Mouse (Mus musculus) 3T3-L1 (cell line): Measurements from ENCODE around the gene Sprtn.
A peak's percentile ranks its signal among the peaks of the same experiment; 100 is the strongest.

Experiments
- DNase-seq: peaks from one replicate; pipeline ENCODE4 v3.0.0-alpha.2; 2015; ENCODE audit warnings: low read depth, low spot score

Gene Sprtn

DNA sequence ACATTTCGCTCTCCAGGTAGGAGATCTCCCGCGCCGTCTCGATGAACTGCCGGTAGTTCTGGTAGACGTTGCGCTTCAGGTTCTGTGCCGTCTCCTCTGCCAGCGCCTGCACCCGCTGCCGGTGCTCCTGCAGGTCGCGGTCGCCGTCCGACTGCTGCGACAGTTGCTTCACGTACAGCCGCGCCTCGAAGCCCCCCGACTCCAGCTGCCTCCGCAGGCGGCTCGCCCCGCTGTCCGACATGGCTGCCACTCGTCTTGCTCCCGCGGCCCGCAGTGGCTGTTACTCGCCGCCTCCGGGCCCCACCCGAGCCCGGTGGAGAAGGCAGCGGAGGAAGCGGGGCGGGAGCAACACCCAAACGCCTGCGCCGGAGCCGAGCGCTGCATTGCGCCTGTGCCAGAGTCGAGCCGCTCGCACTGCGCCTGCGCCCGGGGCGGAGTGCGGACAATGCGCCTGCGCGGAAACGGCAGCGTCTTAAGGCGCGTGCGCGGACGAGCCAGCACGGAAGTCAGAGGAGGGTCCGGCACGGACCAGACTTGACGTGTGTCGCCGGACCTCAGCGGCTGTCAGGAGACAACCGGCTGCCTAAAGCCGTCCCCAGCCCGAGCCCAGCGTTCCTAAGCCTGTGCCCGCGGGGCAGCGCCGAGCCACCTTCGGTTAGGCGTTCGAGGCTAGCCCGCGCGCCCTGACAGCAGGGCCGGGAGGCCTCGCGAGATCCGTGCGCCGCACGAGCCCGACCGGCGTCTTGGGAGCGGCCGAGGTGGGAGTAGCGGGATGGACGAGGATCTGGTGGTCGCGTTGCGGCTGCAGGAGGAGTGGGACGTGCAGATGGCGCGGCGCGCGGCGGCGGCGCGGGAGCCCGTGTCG, at the start of gene Sprtn, which contains the start of gene Exoc8:
Sprtn (plus strand) TSS at position 501 of the 865 bp plus-strand sequence.
Exoc8 (minus strand) TSS at position 320 of the 865 bp plus-strand sequence.
- DNase-seq = peak; percentile 91

GRCm38 (mm10) chr8:124853511-124853910, 44.2 kb upstream of the Sprtn start:
- no peak for DNase-seq

- DNase-seq = peak; percentile 43
Measured at GRCm38 (mm10) chr8:124859466-124859865, 38.2 kb upstream of the Sprtn start.

- no peak for DNase-seq
Measured at GRCm38 (mm10) chr8:124860188-124860587, 37.5 kb upstream of the Sprtn start.

DNA sequence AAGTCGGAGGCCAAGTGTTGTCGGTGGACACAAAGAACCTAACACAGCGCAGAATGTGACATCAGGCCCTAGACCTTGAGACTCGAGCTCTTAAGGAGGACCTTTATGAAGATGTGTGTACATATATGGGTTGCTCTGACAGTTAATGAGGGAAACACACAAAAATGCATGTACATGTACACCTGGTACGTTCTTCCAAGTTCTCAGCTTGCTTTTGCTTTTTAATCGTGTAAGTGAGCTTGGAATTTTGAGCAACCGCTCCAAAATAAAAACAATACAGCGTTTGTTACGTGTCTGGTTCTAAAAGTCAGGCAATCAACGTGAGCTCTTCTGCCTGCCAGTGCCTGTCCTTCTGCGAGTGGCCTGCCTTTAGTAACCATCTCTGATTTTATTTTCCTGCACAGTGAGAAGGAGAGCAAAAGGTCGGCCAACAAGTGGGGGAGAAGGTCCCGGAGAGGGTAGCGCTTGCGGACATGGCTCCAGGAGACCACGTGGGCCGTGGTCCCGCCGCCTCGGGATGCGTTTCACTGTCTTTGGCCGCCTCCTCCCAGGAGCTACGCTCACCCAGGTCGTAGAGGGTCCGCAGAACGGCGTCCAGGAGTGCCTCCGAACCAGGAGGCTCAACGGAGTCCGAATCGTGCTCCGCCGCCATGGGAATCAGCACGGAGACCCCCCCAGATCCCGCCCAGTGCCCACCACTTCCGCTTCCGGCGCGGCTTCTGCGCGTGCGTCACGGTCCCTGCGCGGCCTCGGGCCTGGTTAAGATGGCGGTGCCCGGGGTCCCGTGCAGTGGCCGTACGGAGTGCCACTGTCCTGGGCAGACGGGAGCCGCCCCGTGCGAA, 35.1 kb upstream of the Sprtn start, which contains the start of the genes Gnpat and 2810004N23Rik:
Gnpat (plus strand) TSS at position 713 of the 842 bp plus-strand sequence.
2810004N23Rik (minus strand) TSS at position 800 of the 842 bp plus-strand sequence.
- DNase-seq = peak; percentile 87

DNA sequence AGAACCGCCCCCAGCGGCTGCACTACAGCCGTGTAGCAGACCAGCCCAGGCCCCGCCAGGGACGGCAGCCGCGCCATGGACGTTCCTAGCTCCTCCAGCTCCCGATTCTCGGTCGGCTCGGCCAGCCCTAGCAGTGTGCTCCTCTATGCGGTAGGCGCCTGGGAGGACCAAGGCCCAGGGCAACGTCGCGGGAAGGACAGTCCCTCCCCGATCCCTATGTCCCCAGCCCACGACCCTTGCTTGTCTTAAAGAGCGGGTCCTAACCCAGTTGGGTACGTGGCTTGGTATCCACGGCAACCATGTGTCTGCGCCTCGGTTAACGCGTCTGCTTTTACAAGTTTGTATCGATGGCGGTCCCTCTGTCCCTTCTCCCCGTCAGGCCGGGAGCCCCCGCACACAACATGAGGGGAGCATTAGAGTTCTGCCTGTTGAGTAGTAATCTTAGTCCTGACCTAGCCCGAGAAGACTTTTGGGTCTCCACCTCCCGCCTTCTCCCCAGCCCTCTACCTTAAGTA, 34.5 kb upstream of the Sprtn start:
- DNase-seq = no peak

GRCm38 (mm10) chr8:124863729-124864128, 34.0 kb upstream of the Sprtn start:
- no peak for DNase-seq

DNA sequence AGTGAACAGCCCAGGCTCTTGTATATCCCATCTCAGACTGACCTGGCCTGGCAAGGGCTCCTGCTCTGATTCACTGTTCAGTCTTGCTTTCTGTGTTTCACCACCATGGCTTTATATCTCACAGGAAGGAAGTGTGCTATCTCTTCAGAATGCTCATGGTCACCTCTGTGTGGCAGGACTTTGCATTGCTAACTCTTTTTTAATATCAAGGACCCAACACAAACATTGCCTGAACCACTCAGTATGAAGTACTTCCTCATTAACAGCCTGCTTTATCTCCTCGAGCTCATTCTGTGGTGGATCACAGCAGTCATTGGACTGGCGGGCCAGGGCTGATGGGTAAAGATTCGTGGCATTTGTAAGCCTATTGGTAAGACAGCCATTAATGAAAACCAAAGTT, 31.0 kb upstream of the Sprtn start:
- DNase-seq = no peak

GRCm38 (mm10) chr8:124867126-124867525, 30.6 kb upstream of the Sprtn start:
- no peak for DNase-seq

DNA sequence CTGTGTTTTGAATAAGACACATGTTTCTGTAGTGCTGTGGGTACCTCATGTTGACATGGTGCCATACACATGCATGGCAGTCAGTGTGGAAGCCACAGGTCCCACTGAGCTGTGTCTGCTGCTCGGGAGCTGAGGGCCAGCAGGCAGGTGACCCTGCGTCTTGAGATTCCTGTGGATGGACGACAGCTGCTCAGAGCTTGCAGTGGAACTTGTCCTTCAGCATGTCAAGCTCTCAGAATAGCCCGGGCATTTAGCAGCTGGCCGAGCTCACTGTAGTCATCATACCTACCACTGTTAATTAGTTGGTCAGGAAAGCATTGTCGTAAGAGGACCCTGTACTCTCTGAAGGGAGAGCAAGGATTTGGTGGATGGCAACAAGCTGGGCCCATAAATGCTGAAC, 28.0 kb upstream of the Sprtn start:
- no peak for DNase-seq

DNA sequence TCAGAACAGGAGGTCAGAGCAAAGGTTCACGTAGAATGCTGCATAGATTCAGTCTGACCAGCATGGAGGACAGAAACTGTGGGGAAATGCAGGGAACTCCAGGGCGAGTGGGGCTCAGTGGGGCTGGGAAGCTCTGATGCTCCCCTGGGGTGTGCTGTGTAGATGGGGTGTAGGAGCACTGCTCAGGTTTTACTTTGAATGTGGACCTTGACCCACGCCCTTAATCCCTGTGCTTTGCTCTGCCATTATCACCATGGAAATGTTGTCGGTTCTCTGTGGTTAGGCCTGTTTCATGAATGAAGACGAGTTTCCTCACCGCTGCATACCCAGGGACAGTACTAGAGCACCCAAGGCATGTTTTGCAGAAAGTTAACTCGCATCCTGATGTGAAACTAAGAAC, 26.2 kb upstream of the Sprtn start:
- no peak for DNase-seq

GRCm38 (mm10) chr8:124872081-124872480, 25.6 kb upstream of the Sprtn start:
- no peak for DNase-seq

GRCm38 (mm10) chr8:124872690-124873089, 25.0 kb upstream of the Sprtn start:
- no peak for DNase-seq

- no peak for DNase-seq
Measured at GRCm38 (mm10) chr8:124878141-124878540, 19.5 kb upstream of the Sprtn start.

GRCm38 (mm10) chr8:124878946-124879526, 18.6 kb upstream of the Sprtn start:
- no peak for DNase-seq

- DNase-seq = peak; percentile 13
Measured at GRCm38 (mm10) chr8:124888385-124888784, 9.3 kb upstream of the Sprtn start.

DNA sequence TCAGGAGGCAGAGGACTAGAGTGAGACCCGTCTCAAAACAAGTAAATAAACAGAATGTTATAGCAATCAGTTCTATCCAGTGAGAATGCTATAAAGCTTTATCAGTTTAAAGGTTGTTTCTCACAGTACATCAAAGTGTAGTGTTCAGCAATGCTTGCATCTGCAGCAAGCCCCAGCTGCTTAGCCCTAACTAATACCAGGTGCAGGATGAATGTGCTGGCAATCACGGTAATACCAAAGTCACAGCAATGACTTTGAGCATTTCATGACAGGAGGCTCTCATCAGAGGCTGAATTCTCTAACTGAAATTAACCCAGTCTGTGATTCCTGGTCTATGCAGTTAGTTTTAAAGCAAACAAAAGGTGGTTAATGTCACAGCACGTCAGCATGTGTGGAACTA, 5.1 kb upstream of the Sprtn start:
- DNase-seq = peak; percentile 60

- DNase-seq = no peak
Measured at GRCm38 (mm10) chr8:124896010-124896631, 1.6 kb upstream of the Sprtn start.

- peak; percentile 71 for DNase-seq
Measured at GRCm38 (mm10) chr8:124896632-124897385, 877 bp upstream of the Sprtn start.

DNA sequence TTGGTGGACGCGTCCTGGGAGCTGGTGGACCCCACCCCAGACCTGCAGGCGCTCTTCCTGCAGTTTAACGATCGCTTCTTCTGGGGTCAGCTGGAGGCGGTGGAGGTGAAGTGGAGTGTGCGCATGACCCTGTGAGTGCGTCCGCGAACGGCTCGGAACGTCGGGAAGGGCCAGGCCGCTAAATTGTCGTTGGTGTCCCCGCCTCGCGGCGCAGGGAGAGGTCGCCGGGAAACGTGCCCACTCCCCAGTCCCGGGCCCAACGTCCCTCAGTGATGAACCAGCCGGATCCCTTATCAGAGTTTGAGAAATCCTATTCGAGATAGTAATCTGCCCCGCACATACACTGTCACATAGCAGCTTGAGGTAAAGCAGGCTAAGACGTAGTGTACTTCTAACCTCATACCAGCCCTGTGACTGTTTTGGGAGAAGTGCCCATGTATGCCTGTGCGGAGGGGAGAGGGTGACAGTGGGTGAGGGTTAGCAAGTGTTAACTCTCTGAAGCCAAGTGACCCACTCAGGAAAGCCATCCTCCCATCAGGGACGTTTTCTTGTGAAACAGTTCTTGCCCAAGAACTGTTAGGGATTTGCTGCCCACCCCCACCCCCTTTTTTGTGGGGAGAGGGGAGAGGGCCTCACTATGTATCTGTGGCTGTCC, 692 bp downstream of the Sprtn start:
- peak; percentile 57 for DNase-seq
